ENCODE assay signal across 17 mouse cellular contexts in genomic region chr7:58840367-58840766, GRCm38 (mm10).
A peak's percentile ranks its signal among the peaks of the same experiment; 100 is the strongest.
DNase-seq lines count a peak whose midpoint lies in the region; ATAC-seq and TF ChIP-seq lines count a peak whose summit lies in the region.
"Had no signal": no experiment of that assay in that cellular context is flagged by ENCODE, and none has a peak within 500 bp of the region (broad histone marks: within the 10 kb centered on the region; RNA-seq: fewer than 3 reads in every experiment).

No protein-coding gene starts in this region.

- 13% methylated on average over 2 of the region's 2 CpGs for WGBS in intestine, embryonic 15.5 days
- WGBS in limb, embryonic 13.5 days, result 76% methylated on average over 2 of the region's 2 CpGs
- WGBS in stomach, embryonic 16.5 days, result 26% methylated on average over 2 of the region's 2 CpGs
- WGBS in lung, adult 2 months, result 47% methylated on average over 2 of the region's 2 CpGs
- WGBS in kidney, embryonic 15.5 days, result 80% methylated on average over 2 of the region's 2 CpGs

- TF ChIP-seq CTCF in gastrocnemius, adult 2 months (IDR thresholded peaks at IDR 0.05), result no peak
- no peak for TF ChIP-seq CTCF in lung, adult 2 months (IDR thresholded peaks at IDR 0.05; ENCODE audit: insufficient read depth, low read length)

- peak; percentile 69 for ATAC-seq in intestine, embryonic 15.5 days
- ATAC-seq in limb, embryonic 13.5 days (ENCODE audit: low FRiP score, low read depth), result no peak
- 0 out of 2 replicates have a peak, but pooled peaks have one; percentile 31 for ATAC-seq in stomach, embryonic 16.5 days (ENCODE audit: insufficient read depth, low FRiP score)
- no peak for ATAC-seq in kidney, embryonic 15.5 days (replicated peaks; ENCODE audit: low FRiP score)
- ATAC-seq: forebrain, embryonic 16.5 days had no signal

- H3K4me3 ChIP-seq in gastrocnemius, adult 2 months, result no peak overlapping the region
- no peak overlapping the region for H3K4me3 ChIP-seq in intestine, embryonic 15.5 days (replicated peaks)
- no peak overlapping the region for H3K4me3 ChIP-seq in limb, embryonic 13.5 days
- H3K4me3 ChIP-seq in stomach, embryonic 16.5 days (replicated peaks; ENCODE audit: low read length), result no peak overlapping the region
- no peak overlapping the region for H3K4me3 ChIP-seq in lung, adult 2 months (replicated peaks; ENCODE audit: extremely low read depth, low read depth, low read length)
- no peak overlapping the region for H3K4me3 ChIP-seq in kidney, embryonic 15.5 days (replicated peaks)
- H3K4me3 ChIP-seq: forebrain, embryonic 12.5 days; heart, embryonic 12.5 days; hindbrain, embryonic 10.5 days; hindbrain, embryonic 15.5 days had no signal

- H3K9me3 ChIP-seq in intestine, embryonic 15.5 days, result no peaks in the 10 kb centered on the region
- H3K9me3 ChIP-seq in limb, embryonic 13.5 days, result no peaks in the 10 kb centered on the region
- H3K9me3 ChIP-seq in stomach, embryonic 16.5 days (replicated peaks; ENCODE audit: control insufficient read depth, low read length), result no peaks in the 10 kb centered on the region
- no peaks in the 10 kb centered on the region for H3K9me3 ChIP-seq in kidney, embryonic 15.5 days (replicated peaks)
- H3K9me3 ChIP-seq: forebrain, embryonic 12.5 days; heart, embryonic 12.5 days; hindbrain, embryonic 10.5 days; hindbrain, embryonic 15.5 days had no signal

- peak overlapping the region; percentile 56 for H3K27ac ChIP-seq in gastrocnemius, adult 2 months
- no peak overlapping the region for H3K27ac ChIP-seq in intestine, embryonic 15.5 days
- H3K27ac ChIP-seq in limb, embryonic 13.5 days, result peak overlapping the region; percentile 44; the same call in 1 of the 2 replicates
- H3K27ac ChIP-seq in stomach, embryonic 16.5 days (ENCODE audit: low read length), result no peak overlapping the region
- no peak overlapping the region for H3K27ac ChIP-seq in kidney, embryonic 15.5 days
- H3K27ac ChIP-seq: forebrain, embryonic 12.5 days; hindbrain, embryonic 10.5 days; hindbrain, embryonic 15.5 days had no signal

- TF ChIP-seq POLR2A in lung, adult 2 months (IDR thresholded peaks at IDR 0.05; ENCODE audit: borderline replicate concordance, extremely low read depth, low read depth, low read length), result no peak

- no peaks in the 10 kb centered on the region for H3K27me3 ChIP-seq in intestine, embryonic 15.5 days (replicated peaks)
- H3K27me3 ChIP-seq in limb, embryonic 13.5 days, result no peaks in the 10 kb centered on the region
- H3K27me3 ChIP-seq in stomach, embryonic 16.5 days (ENCODE audit: control insufficient read depth, insufficient read depth, low read length), result no peaks in the 10 kb centered on the region
- no peaks in the 10 kb centered on the region for H3K27me3 ChIP-seq in kidney, embryonic 15.5 days
- H3K27me3 ChIP-seq: forebrain, embryonic 12.5 days; heart, embryonic 12.5 days; hindbrain, embryonic 15.5 days had no signal

- no peak overlapping the region for H3K4me2 ChIP-seq in intestine, embryonic 15.5 days (replicated peaks)
- H3K4me2 ChIP-seq in limb, embryonic 13.5 days (replicated peaks), result no peak overlapping the region
- no peak overlapping the region for H3K4me2 ChIP-seq in stomach, embryonic 16.5 days (ENCODE audit: low read depth, low read length)
- no peak overlapping the region for H3K4me2 ChIP-seq in kidney, embryonic 15.5 days
- H3K4me2 ChIP-seq: forebrain, embryonic 12.5 days; heart, embryonic 12.5 days; hindbrain, embryonic 15.5 days had no signal

- intact Hi-C loops in gastrocnemius, adult 2 months (cut with DNase I), result loop anchor here (5.0 kb wide), 2 partner anchors 53 to 68 kb away; no protein-coding TSS in a partner anchor

- no peak for DNase-seq in gastrocnemius, adult 2 months
- DNase-seq in gastrocnemius, postnatal 4 days (ENCODE audit: low spot score in 2 of 2), result no peak
- DNase-seq in lung, adult 2 months, result no peak
- no peak for DNase-seq in adrenal gland, postnatal 36 days
- DNase-seq: adrenal gland, postnatal 10 days; cerebellum, adult 2 months; cerebellum, postnatal 10 days; gastrocnemius, postnatal 14 days had no signal

- no peaks in the 10 kb centered on the region for H3K36me3 ChIP-seq in intestine, embryonic 15.5 days
- H3K36me3 ChIP-seq in limb, embryonic 13.5 days, result no peaks in the 10 kb centered on the region
- H3K36me3 ChIP-seq in stomach, embryonic 16.5 days (ENCODE audit: control insufficient read depth, insufficient read depth, low read length), result no peaks in the 10 kb centered on the region
- no peaks in the 10 kb centered on the region for H3K36me3 ChIP-seq in kidney, embryonic 15.5 days
- H3K36me3 ChIP-seq: forebrain, embryonic 12.5 days; heart, embryonic 12.5 days; hindbrain, embryonic 10.5 days; hindbrain, embryonic 15.5 days had no signal

- no peak overlapping the region for H3K9ac ChIP-seq in intestine, embryonic 15.5 days
- no peak overlapping the region for H3K9ac ChIP-seq in limb, embryonic 13.5 days
- no peak overlapping the region for H3K9ac ChIP-seq in stomach, embryonic 16.5 days (ENCODE audit: low read length)
- H3K9ac ChIP-seq in kidney, embryonic 15.5 days, result no peak overlapping the region
- H3K9ac ChIP-seq: forebrain, embryonic 12.5 days; heart, embryonic 12.5 days; hindbrain, embryonic 15.5 days had no signal

- peaks cover 14% of the 10 kb centered on the region; the same call in 1 of the 2 replicates for H3K4me1 ChIP-seq in intestine, embryonic 15.5 days (replicated peaks)
- H3K4me1 ChIP-seq in limb, embryonic 13.5 days, result peaks cover 25% of the 10 kb centered on the region
- peaks cover 16% of the 10 kb centered on the region for H3K4me1 ChIP-seq in stomach, embryonic 16.5 days (ENCODE audit: control insufficient read depth, insufficient read depth, low read length)
- peaks cover 3% of the 10 kb centered on the region for H3K4me1 ChIP-seq in lung, adult 2 months (ENCODE audit: control insufficient read depth, insufficient read depth, low read length)
- peaks cover 25% of the 10 kb centered on the region for H3K4me1 ChIP-seq in kidney, embryonic 15.5 days

Comparison
In these comparisons a context has a peak if more than half of its experiments do, and no peak if none do; other contexts are left out.
1. H3K27ac ChIP-seq: peak in gastrocnemius, adult 2 months (single experiment) and limb, embryonic 13.5 days (single experiment); none in intestine, embryonic 15.5 days (single experiment), stomach, embryonic 16.5 days (single experiment) and kidney, embryonic 15.5 days (single experiment).
2. ATAC-seq: peak in intestine, embryonic 15.5 days (single experiment) and stomach, embryonic 16.5 days (single experiment); none in limb, embryonic 13.5 days (single experiment) and kidney, embryonic 15.5 days (single experiment).